Mouse (Mus musculus) embryonic facial prominence, embryonic 13.5 days (tissue): Measurements from ENCODE around the gene Wwp2. TPM values are rescaled to one million over a fixed set of nuclear protein-coding genes. Genes with fewer than 3 reads are reported as not detected.

Experiments used
- ATAC-seq: fragments of 200-750 bp; cut with Nextera tagmentation; 2 replicates; pipeline ENCODE4 v1.8.0; 2017; ENCODE audit warnings: low read depth; ENCODE audit not compliant: insufficient number of reproducible peaks, insufficient read depth, low FRiP score, low TSS enrichment
- H3K27ac ChIP-seq: fragments of 300-500 bp; sonication (generic); 2 replicates; pipeline ENCODE4 v1.5.1; 2015; ENCODE audit warnings: moderate library complexity, mild to moderate bottlenecking, inconsistent platforms
- H3K27me3 ChIP-seq: fragments of 300-500 bp; sonication (generic); 2 replicates; pipeline ENCODE4 v1.6.1; 2015; ENCODE audit warnings: mild to moderate bottlenecking, inconsistent platforms
- H3K36me3 ChIP-seq: fragments of 300-500 bp; sonication (generic); 2 replicates; pipeline ENCODE4 v1.6.1; 2015; ENCODE audit warnings: mild to moderate bottlenecking, inconsistent platforms
- H3K4me1 ChIP-seq: fragments of 300-500 bp; sonication (generic); 2 replicates; pipeline ENCODE4 v1.6.1; 2015; ENCODE audit warnings: inconsistent platforms
- H3K4me2 ChIP-seq: fragments of 300-500 bp; sonication (generic); 2 replicates; pipeline ENCODE4 v1.6.1; 2015; ENCODE audit warnings: moderate library complexity, mild to moderate bottlenecking, inconsistent platforms
- H3K4me3 ChIP-seq: fragments of 300-500 bp; sonication (generic); 2 replicates; pipeline ENCODE4 v1.5.1; 2015; ENCODE audit warnings: mild to moderate bottlenecking, inconsistent platforms
- H3K9ac ChIP-seq: fragments of 300-500 bp; sonication (generic); 2 replicates; pipeline ENCODE4 v1.6.1; 2015; ENCODE audit warnings: mild to moderate bottlenecking, inconsistent platforms
- H3K9me3 ChIP-seq: fragments of 300-500 bp; sonication (generic); 2 replicates; pipeline ENCODE4 v1.6.1; 2016; ENCODE audit warnings: inconsistent platforms
- WGBS: fragments of 180-500 bp; shearing (Covaris S2); methylation state at CpG from one replicate; pipeline ENCODE4 v1.1.7; 2015; ENCODE audit warnings: mixed read lengths; 5-methylcytosine and 5-hydroxymethylcytosine counted together
- polyA plus RNA-seq: library from polyadenylated mRNA; unstranded; fragments of >200 nt; fragmentation: Nextera tagmentation; extraction: Ambion mirVana; gene quantifications from 2 replicates; pipeline ENCODE4 v1.2.1, GENCODE M21; 2015

Wwp2 gene
- polyA plus RNA-seq, 1 experiment from 2014 or later = 158 TPM

DNA sequence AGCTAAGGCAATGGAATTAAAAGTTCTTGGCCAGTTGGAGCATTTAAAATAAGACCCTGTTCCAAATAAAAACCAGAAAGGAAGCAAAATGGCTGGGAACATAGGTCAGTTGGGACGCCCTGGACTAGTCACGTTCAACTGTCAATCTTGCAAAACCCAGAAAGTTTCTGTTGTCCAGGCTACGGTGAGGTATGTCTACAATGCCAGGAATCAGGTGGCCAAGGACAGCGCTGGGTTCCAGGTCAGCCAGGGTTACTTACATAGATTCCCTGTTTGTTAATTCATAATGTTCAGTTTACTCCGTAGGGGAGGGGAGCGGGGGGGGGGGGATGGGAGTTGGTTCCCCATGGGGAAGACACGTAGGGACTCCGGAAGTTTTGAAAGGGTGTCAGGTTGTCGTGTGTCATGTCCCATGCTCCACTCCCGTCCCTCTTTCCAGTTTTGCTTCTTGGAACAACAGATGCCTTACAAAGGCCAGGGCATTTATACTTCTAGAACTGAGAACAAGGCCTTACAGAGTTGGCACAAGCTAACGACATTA lies 674 bp upstream of the Wwp2 start:
- H3K9ac ChIP-seq = peak overlapping the region; percentile 91; the same call in 1 of the 2 replicates
- no peak for ATAC-seq
- no peaks in the 10 kb centered on the region for H3K9me3 ChIP-seq
- H3K4me2 ChIP-seq = peak overlapping the region; percentile 75
- H3K27me3 ChIP-seq = no peaks in the 10 kb centered on the region
- H3K4me1 ChIP-seq = peaks cover 9% of the 10 kb centered on the region
- 26% methylated on average over 11 of the region's 11 CpGs for WGBS
- peak overlapping the region; percentile 88 for H3K27ac ChIP-seq
- H3K36me3 ChIP-seq = 0 out of 2 replicates have a peak, but pooled peaks cover 3% of the 10 kb centered on the region
- H3K4me3 ChIP-seq = peak overlapping the region; percentile 78

DNA sequence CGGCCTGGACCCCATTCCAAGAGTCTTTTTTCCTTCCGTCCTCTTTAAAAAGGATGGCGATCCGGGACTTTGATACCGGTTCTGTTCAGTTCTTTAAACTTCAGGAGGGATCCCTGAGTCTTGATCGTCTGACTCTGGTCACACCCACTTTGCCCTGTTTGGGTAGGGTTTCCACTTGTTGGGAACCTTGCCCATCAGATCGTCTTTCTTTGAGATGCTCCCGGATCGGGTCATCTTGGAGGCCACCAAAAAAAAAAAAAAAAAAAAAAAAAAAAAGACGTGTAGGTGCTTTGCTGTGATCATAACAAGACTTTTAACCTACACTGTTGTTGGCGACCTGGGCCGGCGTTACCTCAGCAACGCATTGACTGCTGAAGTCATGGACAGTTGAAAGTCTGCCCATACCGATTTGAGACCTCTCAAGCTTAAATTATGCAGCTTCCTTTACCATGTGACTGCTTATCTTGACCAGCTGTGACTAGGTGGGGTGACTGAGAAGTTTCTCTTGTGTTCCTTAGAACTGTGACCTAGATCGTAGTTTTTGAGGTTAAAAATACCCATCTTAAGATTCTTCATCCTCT lies 766 bp downstream of the Wwp2 start:
- peaks cover 9% of the 10 kb centered on the region for H3K4me1 ChIP-seq
- ATAC-seq = no peak
- H3K4me2 ChIP-seq = peak overlapping the region; percentile 75
- H3K27ac ChIP-seq = peak overlapping the region; percentile 88
- no peaks in the 10 kb centered on the region for H3K27me3 ChIP-seq
- peak overlapping the region; percentile 91 for H3K9ac ChIP-seq
- H3K4me3 ChIP-seq = peak overlapping the region; percentile 78
- H3K9me3 ChIP-seq = no peaks in the 10 kb centered on the region
- WGBS = 14% methylated on average over 16 of the region's 16 CpGs
- 0 out of 2 replicates have a peak, but pooled peaks cover 3% of the 10 kb centered on the region for H3K36me3 ChIP-seq

DNA sequence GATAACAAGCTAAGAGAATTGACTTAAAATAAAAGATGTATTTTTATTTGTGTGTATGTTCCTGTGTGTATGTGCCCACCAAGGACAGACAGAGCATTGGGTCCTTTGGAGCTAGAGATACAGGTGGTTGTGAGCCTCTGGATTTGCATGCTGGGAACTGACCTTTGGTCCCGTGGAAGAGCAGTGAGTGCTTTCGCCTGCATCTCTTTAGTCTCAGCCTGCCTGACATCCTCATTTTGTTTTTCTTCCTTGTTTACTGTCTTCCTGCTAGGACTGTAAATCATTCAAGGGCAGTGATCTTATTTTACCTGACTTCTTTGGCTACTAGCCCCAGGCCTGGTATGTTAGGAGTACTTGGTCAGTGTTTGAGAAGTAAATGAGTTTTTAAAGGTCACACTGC lies 1.5 kb downstream of the Wwp2 start:
- no peaks in the 10 kb centered on the region for H3K27me3 ChIP-seq
- no peak for ATAC-seq
- WGBS = 84% methylated on average over 2 of the region's 2 CpGs
- H3K4me1 ChIP-seq = peaks cover 9% of the 10 kb centered on the region
- peak overlapping the region; percentile 6; the same call in 1 of the 2 replicates for H3K9ac ChIP-seq
- peak overlapping the region; percentile 75; the same call in 1 of the 2 replicates for H3K4me2 ChIP-seq
- no peaks in the 10 kb centered on the region for H3K9me3 ChIP-seq
- H3K36me3 ChIP-seq = 0 out of 2 replicates have a peak, but pooled peaks cover 3% of the 10 kb centered on the region
- H3K4me3 ChIP-seq = no peak overlapping the region
- H3K27ac ChIP-seq = no peak overlapping the region

DNA sequence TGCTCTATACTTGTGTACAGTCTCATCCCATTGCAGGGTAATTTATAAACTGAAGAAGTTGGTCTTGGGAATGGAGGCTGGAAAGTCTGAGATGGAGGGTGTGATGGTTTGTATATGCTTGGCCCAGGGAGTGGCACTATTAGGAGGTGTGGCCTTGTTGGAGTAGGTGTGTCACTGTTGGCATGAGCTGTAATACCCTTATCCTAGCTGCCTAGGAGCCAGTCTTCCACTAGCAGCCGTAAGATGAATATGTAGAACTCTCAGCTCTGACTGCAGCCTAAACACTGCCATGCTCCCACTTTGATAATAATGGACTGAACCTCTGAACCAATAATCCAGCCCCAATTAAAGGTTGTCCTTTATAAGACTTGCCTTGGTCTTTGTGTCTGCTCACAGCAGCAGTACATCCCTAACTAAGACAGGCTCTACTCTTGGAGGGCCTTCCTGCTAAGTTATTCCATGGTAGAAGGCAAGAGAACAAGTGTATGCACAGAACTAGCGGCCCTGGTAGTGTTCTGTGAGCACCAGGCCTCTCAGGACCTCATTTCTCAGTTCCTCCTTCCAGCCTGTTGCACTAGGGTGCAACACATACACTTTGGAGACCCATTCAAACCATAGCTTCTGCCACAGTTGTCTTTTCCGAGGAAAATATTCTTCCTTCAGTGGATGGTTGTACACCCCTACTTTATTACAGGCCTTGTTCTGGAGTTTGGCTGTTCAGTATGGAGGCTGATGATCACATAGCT lies 3.9 kb downstream of the Wwp2 start:
- no peak for ATAC-seq
- Histone ChIP-seq H3K9ac (no peak overlapping the region), H3K9me3 (no peaks in the 10 kb centered on the region), H3K27ac (no peak overlapping the region), H3K4me2 (no peak overlapping the region), H3K4me3 (no peak overlapping the region), H3K4me1 (peaks cover 16% of the 10 kb centered on the region), H3K36me3 (0 out of 2 replicates have a peak, but pooled peaks cover 3% of the 10 kb centered on the region), H3K27me3 (no peaks in the 10 kb centered on the region)
- 88% methylated on average over 3 of the region's 3 CpGs for WGBS

DNA sequence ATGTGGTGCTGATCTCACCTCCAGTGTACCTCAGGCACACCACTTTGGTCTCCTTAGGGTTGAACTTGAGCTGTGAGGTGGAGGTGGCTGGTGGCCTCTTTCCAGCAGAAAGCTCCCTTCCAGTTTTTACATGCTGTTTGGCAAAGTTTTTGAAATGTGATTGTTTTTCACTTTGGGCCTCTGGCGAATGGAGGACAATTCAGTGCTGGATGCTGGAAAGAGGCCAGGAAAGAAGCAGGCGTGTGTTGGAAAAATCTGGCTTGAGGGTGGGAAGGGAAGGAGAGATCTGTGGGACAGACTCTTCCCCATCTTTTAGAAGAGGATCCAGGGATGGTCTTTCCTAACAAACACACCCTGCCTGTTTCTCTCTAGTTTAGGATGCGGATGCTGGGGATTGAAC lies 8.5 kb downstream of the Wwp2 start:
- peaks cover 25% of the 10 kb centered on the region for H3K4me1 ChIP-seq
- H3K9me3 ChIP-seq = no peaks in the 10 kb centered on the region
- WGBS = 70% methylated on average over 3 of the region's 3 CpGs
- peak overlapping the region; percentile 49; the same call in 1 of the 2 replicates for H3K27ac ChIP-seq
- H3K27me3 ChIP-seq = no peaks in the 10 kb centered on the region
- no peak overlapping the region; the same call in 1 of the 2 replicates for H3K9ac ChIP-seq
- H3K4me2 ChIP-seq = no peak overlapping the region
- H3K36me3 ChIP-seq = 0 out of 2 replicates have a peak, but pooled peaks cover 3% of the 10 kb centered on the region
- H3K4me3 ChIP-seq = no peak overlapping the region
- ATAC-seq = no peak

DNA sequence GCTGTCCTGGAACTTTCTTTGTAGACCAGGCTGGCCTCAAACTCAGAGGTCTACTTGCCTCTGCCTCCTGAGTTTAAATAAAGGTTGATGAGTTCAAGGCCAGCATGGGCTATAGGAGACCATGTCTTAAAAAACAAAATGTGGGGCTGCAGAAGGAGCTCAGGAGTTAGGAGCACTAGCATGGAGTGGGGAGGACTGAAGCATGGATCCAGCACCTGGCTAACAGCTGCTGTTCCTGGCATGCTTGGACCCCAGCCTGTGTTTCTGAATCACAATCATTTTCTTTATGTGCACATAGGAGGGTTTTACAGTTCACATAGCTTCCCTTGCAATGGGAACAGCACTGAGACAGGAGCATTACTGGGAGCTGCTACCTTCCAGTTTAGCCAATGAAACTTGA lies 11.5 kb downstream of the Wwp2 start:
- no peak for ATAC-seq
- H3K4me3 ChIP-seq = no peak overlapping the region
- no peaks in the 10 kb centered on the region for H3K36me3 ChIP-seq
- no peak overlapping the region; the same call in 1 of the 2 replicates for H3K27ac ChIP-seq
- H3K4me2 ChIP-seq = no peak overlapping the region
- H3K9me3 ChIP-seq = no peaks in the 10 kb centered on the region
- no peaks in the 10 kb centered on the region for H3K27me3 ChIP-seq
- no peak overlapping the region for H3K9ac ChIP-seq
- H3K4me1 ChIP-seq = peaks cover 29% of the 10 kb centered on the region

DNA sequence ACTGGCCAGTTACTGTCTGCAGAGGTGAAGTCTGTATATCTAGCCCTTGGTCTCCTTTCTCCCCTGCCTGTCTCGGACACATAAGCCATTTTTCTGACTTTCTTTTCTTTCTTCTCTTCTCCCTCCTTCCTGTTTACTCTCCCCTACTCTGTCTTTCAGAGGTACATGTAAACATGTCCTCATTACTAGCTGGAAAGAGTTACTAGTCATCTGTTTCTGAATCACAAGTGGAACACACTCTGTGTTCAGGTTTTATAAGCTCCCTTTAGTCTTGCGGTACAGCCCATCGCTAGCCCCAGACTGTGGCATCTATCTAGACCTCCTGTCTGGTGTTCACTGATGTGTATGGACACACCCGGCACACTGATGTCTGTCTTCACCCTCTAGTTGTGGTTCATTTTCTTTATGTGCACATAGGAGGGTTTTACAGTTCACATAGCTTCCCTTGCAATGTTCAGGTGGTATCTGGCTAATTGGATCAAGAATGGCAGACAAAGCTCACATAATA lies 12.3 kb downstream of the Wwp2 start:
- 70% methylated on average over 4 of the region's 4 CpGs for WGBS
- no peak overlapping the region for H3K9ac ChIP-seq

DNA sequence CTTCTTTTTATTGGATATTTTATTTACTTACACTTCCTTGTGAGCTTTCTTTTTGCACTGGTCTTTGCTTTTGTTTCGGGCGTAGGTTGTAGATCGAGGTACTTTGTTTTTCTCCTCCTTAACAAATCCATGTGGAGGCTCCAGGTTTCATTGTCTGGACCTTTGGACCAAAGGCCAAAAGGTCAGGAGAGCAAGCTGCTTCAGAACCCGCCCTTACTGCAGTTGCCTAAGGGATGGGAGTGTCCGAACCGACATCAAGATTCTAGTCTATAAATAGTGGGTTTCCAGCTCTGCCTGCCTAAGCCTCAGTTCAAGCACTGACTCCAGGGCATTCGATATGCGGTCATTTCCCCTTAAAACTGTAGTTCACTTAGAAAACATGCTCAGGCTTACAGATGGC lies 13.0 kb downstream of the Wwp2 start:
- Histone ChIP-seq H3K9me3 (no peaks in the 10 kb centered on the region), H3K4me1 (peaks cover 29% of the 10 kb centered on the region), H3K36me3 (peaks cover 9% of the 10 kb centered on the region), H3K4me2 (no peak overlapping the region), H3K4me3 (no peak overlapping the region), H3K9ac (no peak overlapping the region), H3K27me3 (no peaks in the 10 kb centered on the region), H3K27ac (peak overlapping the region; percentile 34; the same call in 1 of the 2 replicates)
- ATAC-seq = no peak
- 44% methylated on average over 8 of the region's 8 CpGs for WGBS

More for the DNA sequence above, 12.3 kb downstream of the Wwp2 start:
- no peak overlapping the region for H3K4me2 ChIP-seq
- ATAC-seq = no peak
- no peak overlapping the region for H3K27ac ChIP-seq
- H3K4me3 ChIP-seq = no peak overlapping the region
- peaks cover 4% of the 10 kb centered on the region for H3K36me3 ChIP-seq
- H3K27me3 ChIP-seq = no peaks in the 10 kb centered on the region
- peaks cover 29% of the 10 kb centered on the region for H3K4me1 ChIP-seq
- no peaks in the 10 kb centered on the region for H3K9me3 ChIP-seq

DNA sequence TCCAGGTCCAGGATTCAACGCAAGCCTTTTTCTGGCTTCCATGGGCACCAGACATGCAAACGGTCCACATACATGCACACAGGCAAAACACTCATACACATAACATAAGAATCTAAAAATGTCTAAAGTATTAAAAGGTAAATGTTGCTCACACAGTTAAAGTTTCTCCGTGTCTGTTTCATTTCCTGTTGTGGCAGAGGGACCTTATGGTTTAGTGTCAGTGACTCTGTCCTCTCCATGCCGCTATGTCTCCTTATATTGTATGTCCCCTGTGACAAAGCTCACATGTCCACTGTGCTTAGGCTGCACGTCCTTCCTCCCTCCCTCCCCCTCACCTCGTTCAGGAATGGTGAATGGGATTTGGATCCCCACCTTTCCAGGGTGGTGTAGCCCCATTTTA lies 13.5 kb downstream of the Wwp2 start:
- no peak overlapping the region for H3K4me2 ChIP-seq
- H3K27me3 ChIP-seq = no peaks in the 10 kb centered on the region
- peak overlapping the region; percentile 34; the same call in 1 of the 2 replicates for H3K27ac ChIP-seq
- 76% methylated on average over 6 of the region's 6 CpGs for WGBS
- H3K9ac ChIP-seq = no peak overlapping the region
- ATAC-seq = no peak
- H3K4me3 ChIP-seq = no peak overlapping the region
- H3K36me3 ChIP-seq = peaks cover 9% of the 10 kb centered on the region
- no peaks in the 10 kb centered on the region for H3K9me3 ChIP-seq
- H3K4me1 ChIP-seq = peaks cover 26% of the 10 kb centered on the region

DNA sequence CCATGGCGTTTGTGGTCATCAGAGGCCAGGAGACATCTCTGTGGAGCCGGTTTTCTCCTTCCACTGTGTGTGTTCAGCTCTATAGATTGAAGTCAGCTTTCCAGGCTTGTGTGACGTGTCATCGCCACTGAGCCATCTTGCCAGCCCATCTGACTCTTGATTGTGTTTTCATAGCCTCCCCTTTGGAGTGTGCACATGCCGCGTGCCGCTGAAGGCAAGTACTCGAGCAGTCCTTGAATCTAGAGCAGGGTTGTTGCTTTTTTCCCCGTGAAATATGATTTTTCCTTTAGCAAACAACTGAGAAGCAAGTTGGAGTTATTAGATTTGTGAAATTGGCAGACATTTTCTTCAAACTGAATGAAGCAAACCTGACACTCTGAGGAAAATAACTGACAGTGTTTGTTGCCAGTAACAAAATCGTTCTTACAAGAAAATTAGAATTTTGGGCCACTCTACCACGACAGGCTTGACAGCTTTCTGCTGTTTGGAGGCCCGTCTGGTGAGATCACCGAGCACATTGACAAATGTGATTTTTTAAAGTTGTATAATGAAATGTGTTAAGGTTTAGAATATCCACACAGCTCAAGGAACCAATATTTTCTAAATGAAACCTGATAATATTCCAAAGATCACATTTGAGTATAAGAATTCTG lies 15.4 kb downstream of the Wwp2 start:
- H3K9ac ChIP-seq = no peak overlapping the region
- H3K4me1 ChIP-seq = peaks cover 21% of the 10 kb centered on the region
- H3K4me2 ChIP-seq = no peak overlapping the region
- no peak overlapping the region for H3K4me3 ChIP-seq
- H3K27ac ChIP-seq = peak overlapping the region; percentile 66
- 75% methylated on average over 13 of the region's 13 CpGs for WGBS
- peaks cover 9% of the 10 kb centered on the region for H3K36me3 ChIP-seq
- ATAC-seq = no peak
- H3K9me3 ChIP-seq = no peaks in the 10 kb centered on the region
- H3K27me3 ChIP-seq = no peaks in the 10 kb centered on the region

DNA sequence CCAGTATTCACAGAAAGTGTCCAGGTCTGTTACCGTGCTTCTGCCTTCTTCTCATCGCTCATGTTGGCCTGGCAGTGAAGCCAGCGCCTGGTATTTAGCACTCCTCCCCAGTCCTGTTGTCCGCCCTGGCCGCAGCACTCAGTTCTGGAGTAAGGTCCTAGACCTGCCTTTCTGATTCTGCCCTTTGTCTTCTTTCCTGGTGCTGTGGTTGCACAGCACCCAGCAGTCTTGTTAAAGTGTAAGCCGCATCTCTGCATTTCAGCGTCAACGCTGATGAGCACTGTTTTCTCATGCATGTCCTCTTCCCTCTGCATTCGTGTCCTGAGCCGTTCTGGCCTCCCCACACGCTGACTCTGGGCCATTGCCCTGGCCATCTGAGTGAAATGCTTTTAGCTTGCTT lies 17.2 kb downstream of the Wwp2 start:
- H3K9me3 ChIP-seq = no peaks in the 10 kb centered on the region
- H3K36me3 ChIP-seq = peaks cover 20% of the 10 kb centered on the region
- H3K27me3 ChIP-seq = no peaks in the 10 kb centered on the region
- peaks cover 16% of the 10 kb centered on the region for H3K4me1 ChIP-seq
- ATAC-seq = no peak
- WGBS = 96% methylated on average over 11 of the region's 11 CpGs
- no peak overlapping the region for H3K4me2 ChIP-seq
- no peak overlapping the region for H3K27ac ChIP-seq
- H3K9ac ChIP-seq = no peak overlapping the region
- H3K4me3 ChIP-seq = no peak overlapping the region
